Mouse (Mus musculus): ENCODE data around the gene Mapkapk3.
A peak's percentile ranks its signal among the peaks of the same experiment; 100 is the strongest.
"Not testable (repeated sequence)": the region's sequence is repeated elsewhere in the genome, so short reads cannot be mapped to it uniquely, and the experiment has no call there.

Gene Mapkapk3

DNA sequence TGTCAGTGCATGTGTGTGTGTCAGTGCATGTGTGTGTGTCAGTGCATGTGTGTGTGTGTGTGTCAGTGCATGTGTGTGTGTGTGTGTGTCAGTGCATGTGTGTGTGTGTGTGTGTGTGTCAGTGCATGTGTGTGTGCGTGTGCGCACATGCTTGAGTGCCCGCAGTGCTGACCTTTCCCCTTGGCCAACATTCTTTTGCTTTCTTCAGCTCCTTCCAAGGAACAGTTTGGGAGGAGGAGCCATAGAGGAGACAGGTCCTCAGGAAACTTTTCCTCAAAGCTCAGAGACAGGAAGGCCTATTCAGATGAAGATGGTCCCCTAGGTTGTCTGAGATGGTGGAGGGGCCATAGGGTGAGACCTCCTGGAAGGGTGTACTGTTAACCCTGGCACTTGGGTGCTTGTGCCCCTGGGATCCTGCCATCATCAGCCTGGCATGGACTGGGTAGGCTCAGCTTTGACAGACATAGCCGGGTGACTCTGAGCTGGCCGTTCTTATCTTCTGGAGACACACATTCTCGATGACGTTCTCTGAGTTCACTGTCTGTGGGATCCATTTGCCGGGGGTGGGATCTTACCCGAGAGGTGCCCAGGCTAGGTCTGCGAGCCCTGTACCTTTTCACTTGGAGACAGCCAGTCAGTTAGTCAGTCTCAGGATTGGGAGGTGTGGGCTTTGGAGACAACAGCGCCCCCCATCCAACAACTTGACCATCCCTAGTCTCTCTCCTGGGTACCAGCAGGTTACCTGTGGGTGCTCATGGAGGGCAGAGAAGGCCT is 17.6 kb upstream of the Mapkapk3 start:
- DNase-seq, result no peak

DNA sequence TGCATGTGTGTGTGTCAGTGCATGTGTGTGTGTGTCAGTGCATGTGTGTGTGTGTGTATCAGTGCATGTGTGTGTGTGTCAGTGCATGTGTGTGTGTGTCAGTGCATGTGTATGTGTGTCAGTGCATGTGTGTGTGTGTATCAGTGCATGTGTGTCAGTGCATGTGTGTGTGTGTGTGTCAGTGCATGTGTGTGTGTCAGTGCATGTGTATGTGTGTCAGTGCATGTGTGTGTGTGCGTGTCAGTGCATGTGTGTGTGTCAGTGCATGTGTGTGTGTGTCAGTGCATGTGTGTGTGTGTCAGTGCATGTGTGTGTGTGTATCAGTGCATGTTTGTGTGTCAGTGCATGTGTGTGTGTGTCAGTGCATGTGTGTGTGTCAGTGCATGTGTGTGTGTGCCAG is 17.0 kb upstream of the Mapkapk3 start:
- DNase-seq, result not testable (repeated sequence)

DNA sequence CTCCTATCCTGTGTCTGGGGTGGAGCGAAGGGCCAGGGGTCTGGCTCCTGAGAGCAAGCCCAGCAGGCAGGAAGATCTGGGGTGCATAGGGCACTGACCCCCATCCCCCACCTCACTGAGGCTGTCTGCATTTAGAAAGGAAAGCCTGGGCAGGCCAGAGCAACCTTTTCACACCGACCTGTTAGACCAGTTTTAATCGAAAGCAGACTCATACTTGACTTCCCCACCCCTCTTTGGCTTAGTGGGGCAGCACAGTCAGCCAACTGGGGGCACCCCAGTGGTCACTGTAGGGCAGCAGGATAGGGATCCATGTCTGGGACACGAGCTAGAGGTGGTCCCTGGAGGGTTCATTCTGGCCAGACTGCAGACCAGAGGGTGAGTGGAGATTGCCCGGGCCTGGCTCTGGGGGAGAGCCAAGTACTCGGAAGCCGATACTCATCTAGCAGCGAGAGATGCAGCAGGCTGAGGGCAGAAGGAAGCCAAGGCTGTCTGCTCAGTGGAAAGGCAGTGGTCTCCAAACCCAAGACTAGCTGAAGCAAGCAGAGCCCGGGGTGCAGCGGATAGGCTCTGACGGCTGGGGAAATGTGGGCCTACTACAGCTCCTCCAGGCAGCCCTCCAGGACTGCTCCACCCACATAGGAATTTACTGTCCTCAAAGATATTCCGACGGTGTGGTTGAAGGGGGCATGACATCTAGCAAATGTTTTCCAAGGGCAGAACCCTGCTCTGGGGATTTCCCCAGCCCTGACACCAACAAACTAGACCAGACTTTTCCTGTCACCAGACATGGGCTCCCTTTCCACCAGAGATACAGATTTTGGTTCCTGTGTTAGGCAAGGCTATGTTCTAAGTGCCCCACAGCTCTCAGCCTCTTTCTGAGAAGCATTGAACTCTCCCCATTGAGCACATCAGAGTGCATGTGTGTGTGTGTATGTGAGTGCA is 16.2 kb upstream of the Mapkapk3 start:
- no peak for DNase-seq

DNA sequence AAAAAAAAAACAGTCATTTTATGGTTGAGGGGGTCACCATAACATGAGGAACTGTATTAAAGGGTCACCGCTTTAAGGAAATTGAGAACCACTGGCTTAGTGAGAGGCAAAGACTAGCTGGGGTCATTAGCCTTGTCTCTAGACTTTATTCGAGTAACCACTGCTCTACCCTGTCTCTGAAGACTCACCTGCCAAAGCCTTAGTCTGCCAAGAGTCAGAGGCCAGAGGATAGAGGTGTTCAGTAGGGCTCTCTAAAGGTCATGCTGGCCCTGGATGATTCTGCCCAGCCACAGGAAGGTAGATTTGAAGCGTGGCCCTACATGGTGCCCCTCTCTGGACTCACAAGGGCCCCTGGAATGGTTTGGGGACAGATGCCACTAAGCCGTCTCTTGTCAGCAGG is 15.3 kb upstream of the Mapkapk3 start:
- DNase-seq, result no peak

DNA sequence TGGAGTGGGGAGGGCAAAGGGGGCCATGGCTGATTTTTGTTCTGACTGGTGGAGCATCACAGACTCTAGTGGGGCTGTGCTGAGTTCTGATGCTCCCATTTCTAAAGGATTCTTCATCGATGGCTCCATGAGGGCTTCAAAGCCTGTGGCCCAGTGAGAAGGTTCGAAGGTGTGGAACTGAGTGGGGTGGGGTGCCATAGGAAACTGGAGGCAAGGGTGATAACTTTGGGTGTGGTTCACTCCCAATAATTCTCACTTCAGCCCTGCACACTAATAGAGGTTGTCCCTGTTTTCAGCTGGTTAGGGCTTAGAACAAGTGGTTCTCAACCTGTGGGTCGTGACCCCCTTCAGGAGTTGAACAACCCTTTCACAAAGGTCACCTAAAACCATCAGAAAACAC is 14.7 kb upstream of the Mapkapk3 start:
- DNase-seq, result no peak

DNA sequence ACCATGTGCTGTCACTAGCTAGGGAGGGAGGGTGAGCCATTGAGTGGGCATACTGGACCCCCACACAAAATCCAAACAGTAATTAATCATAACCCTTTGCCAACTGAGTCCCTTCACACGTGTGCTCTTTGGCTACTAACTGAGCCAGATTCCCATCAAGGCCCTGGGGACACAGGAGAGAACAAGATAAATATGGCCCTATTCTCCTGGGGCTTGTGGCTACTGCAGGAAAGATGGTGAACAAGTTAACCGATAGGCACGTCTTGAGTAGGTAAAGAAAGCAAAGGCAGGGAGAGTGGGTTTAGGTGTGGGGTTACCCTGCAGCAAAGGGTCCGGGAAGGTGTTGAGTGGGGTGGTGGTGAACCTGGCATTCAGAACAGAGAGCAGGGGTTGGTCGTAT is 14.2 kb upstream of the Mapkapk3 start:
- DNase-seq, result no peak

DNA sequence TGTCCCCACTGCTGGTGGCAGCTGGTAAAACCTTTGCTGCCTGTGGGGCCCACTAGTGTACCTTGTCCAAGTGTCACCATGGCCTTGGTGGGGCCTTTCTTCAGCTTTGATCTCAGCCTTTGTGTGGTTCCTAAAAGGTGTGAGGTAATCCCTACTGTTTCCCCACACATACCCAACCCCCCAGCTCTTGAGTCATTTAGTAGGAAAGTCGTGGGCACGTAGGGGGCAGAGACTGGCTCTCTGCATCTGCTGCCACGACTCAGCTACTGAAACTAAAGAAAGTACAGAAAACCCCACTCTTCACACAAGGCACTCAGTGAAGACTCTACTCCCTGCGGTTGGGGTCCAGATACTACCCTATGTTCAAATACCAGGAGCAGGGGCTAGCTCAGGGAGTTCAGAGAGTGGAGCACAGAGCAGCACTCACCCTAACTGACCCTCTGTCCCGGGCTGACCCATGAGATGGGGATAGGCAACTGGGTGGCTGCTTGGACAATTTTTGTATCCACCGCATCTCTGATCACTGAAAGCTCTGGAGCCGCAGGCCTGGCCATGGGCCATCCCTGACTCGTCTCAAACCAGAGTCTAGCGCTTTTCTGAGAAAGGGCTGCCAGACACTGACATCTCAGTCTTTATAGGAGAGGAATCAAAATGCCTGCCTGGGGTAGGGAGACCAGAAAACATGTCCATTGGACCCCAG is 13.6 kb upstream of the Mapkapk3 start:
- no peak for DNase-seq

DNA sequence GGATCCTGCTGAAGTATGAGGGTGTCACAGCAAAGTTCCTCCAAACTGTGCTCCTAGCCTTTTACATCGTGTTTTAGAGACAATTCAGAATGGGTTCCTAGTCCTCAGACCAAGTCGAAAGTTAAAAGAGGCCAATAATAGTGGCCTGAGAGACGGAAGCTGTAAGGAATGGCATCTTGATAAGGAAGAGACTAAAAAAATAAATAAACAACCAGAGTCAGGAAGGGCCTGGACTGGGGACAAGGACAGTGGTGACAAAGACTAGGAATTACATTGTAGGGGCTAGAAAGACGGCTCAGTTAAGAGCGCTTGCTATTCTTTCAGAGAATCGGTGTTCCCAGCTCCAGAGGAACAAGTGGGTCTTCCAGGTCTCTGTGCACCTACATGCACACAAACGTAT is 12.9 kb upstream of the Mapkapk3 start:
- DNase-seq, result no peak

DNA sequence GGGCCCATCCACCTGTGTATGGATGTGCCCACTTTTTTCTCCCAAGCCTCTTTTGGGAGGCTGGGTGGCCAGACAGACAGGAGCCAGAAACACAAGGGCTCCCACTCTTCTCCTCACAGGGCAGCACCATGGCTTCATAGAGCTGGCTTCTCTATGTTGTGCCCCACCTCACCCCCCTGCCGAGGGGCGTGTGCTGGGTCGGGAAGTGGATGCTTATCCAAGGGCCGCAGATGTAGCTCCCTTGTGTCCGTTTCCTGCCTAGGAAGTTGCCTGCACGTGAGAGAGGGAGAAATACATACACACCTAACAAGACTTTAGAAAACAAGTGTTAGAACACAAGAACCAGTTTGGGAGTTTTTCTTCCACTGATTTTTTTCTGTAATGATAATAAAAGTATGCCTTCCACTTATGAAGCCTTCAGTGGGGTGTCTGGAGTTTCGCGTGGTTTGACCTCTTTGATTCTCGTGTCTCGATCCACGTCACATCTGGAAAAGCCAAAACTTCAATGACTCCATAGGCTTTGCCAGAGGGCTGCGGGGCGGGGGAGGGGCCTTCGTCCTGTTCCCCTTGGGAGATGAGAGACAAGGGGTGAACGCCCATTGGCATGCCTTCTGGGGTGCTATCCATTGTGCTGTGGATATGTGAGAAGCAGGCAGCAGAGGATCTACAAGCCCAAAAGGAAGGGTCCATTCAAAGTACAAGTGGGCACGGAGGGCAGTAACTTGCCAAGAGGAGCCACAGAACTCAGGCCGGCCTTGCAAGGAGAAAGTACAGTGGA is 12.1 kb upstream of the Mapkapk3 start:
- DNase-seq, result no peak

DNA sequence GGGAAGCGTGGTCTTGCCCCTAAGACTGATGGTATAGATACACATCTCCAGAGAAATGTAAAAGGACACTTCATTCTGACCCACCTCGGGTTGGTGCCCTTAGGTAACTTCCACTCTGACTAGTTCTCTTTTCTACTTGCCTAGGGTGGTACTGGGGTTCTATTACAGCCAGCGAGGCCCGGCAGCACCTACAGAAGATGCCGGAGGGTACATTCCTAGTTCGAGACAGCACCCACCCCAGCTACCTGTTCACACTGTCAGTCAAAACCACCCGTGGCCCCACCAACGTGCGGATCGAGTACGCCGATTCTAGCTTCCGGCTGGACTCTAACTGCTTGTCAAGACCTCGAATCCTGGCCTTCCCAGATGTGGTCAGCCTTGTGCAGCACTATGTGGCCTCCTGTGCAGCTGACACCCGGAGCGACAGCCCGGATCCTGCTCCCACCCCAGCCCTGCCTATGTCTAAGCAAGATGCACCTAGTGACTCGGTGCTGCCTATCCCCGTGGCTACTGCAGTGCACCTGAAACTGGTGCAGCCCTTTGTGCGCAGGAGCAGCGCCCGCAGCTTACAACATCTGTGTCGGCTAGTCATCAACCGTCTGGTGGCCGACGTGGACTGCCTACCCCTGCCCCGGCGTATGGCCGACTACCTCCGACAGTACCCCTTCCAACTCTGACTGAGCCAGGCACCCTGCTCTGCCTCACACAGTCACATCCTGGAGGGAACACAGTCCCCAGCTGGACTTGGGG is 10.7 kb upstream of the Mapkapk3 start:
- DNase-seq, result peak; percentile 5

DNA sequence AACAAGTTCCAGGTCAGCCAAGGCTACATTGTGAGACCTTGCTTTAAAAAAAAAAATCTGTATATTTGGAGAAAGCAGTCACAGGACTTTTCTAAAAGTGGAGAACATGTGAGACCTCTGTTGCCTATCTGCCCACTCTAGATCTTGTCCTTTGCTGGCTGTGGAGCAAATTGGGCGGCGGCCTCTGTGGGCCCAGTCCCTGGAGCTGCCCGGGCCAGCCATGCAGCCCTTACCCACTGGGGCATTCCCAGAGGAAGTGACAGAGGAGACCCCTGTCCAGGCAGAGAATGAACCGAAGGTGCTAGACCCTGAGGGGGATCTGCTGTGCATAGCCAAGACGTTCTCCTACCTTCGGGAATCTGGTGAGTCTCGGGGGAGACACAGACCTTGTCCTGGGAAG is 10.1 kb upstream of the Mapkapk3 start:
- DNase-seq, result no peak

DNA sequence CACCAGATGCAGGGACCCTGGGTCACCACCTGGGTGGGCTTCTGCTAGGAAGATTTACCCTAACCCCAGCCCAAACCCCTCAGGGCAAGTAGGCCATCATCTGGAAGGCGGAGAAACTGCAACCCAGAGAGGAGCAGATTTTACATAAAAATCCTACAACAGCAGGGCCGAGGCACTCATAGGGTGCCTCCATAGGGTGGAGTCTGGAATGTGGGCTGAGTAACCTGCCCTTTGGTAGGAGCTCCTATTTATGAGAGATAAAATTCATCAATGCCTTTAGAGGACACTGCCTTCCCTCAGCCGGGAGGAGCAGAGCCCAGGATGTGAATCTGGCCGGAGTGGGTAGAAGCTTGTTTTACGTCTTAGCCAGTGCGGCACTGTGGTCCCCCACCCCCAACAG is 9.2 kb upstream of the Mapkapk3 start:
- no peak for DNase-seq

DNA sequence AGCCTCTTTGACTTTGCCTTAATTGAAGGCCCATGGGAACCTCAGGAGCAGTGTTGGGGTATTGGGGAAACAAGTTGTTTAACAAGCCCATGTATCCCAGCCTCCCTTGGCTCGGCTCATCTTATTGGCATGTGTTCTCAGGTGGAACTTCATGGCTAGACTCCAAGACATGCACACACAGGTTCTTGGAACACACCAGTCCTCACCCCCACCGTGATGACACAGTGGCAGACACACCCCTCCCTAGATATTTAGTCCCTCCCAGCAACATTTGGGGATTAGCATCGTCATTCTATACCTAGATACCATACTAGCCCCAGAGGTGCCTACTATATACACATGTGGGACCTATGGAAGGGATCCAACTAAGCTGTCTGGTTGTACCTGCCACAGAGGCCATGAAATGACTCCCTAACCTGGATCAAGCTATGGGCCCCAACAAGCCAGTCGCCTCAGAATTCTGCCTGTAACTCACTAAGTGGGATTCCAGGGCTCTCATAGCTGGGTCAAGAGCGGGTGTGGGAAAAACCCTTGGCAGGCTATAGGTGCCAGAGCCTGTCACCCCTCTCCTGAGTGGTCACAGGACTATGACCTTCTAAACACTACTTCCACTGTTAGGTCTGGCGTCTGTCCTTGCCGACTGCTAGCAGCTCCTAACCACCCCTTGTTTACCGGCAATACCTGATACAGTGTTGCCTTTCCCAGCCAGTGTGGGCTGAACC is 8.5 kb upstream of the Mapkapk3 start:
- DNase-seq, result peak; percentile 14

DNA sequence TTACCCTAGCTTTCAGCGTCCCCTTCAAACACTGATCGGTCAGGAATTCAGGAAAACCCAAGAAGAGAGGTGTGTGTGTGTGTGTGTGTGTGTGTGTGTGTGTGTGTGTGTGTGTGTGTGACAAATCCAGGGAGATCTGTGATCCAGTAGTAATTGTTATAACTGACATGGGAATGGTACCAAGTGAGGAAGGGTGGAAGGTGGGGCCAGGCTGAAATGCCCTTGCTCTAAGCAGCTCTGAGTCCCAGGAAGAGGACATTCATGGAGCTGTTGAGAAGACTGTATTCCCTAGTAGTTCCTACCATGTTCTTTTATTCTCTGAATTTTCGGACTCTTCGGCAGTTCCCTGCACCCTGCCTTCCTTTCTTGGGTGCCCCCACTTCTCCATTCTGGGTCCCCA is 8.0 kb upstream of the Mapkapk3 start:
- DNase-seq, result peak; percentile 5

DNA sequence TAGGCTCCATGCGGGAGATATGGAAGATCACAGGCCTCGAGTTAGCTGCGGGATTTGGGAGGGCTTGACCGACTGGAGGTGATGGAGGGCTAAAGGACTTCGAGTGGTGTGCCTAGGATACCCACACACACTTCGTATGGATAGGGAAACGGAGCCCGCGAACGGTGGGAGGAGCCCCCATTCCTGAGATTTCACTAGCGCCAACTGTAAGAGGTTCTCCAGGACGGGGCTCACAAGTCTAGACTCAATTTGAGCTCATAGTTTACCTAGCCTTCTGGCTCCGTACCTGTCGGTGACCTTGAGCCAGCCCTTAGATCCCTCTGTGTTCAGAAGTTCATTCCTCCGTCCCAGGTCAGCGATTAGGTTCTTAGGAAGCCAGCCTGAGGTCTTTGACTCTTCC is 7.4 kb upstream of the Mapkapk3 start:
- no peak for DNase-seq

DNA sequence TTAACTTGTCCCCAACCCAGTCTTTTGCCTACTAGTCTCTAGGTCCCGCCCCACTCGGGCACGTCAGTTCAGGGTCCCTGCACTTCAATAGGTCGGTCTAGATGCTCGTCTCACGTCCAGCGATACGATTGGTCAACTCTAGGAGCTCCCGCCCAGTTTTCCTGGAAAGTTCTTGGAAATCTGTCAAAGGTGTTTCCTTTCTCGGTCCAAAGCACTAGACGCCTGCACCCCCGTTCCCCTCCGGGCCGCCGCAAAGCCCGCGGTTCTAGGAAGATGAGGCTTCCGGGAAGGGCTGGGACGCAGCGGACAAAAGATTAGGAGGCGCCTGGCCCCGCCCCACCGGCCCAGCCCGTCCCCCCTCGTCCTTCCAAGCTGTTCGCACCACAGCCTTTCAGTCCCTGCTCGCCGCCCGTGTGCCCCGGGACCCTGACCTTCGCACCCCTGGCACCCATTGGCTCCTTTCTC is 6.9 kb upstream of the Mapkapk3 start:
- peak; percentile 89 for DNase-seq

DNA sequence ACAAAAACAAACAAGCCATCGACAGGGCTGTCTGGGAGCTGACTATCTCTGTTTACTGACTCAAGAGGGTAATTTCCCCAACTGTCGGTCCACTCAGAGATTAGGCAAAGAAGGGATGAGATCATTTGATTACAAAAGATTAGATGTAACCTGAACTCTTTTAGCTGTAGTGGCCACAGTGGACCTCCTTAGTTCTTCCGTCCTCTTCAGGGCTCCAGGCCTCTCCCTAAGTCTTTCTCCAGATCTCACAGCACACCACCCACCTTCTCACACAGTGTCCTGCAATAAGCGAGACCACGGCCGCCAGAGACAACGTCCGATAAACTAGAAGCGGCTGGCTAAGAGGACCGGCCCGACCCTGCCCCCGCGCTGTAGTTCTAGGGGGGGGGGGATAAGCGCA is 6.4 kb upstream of the Mapkapk3 start:
- no peak for DNase-seq

DNA sequence AAGGTAGTCTGAATTCAATTTTAAA is 6.2 kb upstream of the Mapkapk3 start, which contains the start of gene Cish:
TSS of gene Cish (plus strand) at position 11 of the 25 bp plus-strand sequence.
- DNase-seq, result no peak

DNA sequence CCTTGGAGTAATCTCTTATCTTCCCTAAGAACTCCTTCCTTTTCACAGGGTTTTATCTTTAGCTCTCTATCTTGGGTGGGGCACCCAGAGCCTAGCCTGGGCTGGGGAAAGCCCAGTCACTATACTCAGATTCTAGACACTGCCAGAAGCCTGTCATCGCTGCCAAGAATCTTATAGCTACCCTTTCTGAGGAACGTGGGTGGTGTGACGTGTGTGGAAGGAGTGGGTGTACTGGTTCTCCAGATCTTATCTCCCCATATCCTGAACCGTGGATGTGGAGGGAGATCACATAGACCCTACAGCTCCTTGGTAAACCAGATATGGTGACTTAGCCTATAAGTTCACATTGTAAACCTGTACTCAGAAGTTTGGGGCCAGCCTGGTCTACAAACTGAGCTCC is 5.9 kb upstream of the Mapkapk3 start:
- DNase-seq, result peak; percentile 15

DNA sequence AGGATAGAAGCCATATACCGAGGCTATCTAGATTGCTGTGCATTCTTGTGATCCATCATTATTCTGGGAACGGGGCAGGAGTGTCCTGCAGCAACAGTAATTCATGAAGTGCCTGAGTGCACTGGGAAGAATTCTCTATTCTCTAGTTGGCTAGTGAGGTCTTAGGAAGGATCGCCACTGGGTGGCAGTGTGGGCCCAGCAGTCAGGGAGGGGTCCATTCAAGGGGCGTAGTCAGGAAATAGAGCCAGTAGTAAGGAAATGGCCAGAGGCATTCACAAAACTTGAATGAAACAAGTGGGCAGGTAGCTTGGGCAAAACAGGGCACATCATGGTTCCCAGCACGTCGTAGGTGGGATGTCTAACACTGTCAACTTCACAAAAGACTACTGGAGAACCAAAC is 4.6 kb upstream of the Mapkapk3 start:
- DNase-seq, result peak; percentile 49

DNA sequence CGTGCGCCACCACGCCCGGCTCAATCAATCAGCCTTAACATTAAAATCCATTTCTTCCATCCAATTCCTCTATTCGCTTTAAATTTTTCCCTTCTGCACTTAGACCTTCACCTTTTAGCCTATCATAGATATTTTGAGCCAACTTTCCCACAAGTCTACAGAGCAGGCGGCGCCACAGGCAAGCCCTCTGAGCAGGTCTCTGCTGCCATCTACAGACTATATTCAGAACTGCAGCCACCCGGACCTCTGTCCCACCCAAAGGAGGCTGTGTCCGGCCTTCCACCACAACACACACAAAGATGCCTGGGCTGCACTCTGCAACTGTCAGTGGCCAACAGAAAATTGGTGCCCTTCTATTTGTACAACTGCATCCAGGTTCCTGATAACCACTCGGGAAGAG is 1.2 kb upstream of the Mapkapk3 start:
- DNase-seq, result peak; percentile 76

DNA sequence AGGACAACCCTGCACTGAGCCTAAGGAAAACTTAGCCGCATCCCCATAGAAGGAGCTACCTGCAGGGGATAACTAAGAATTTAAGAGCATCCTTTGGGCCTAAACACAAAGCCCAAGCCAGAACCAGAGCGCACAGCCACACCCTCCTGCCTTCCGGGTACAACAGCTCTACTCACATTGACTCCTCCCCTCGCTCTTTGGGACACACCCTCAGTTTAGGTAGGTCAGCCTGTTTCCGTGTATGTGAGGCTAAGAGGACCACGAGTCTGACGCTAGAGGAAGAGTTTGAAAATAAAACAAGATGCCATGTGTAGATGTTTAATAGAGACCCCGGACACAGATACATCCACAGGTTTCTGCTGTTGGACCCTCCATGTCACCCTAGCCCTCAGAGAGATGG is 966 bp downstream of the Mapkapk3 start:
- DNase-seq, result peak; percentile 31

Measured in cerebellum, adult 11-12 months (tissue).